Mouse (Mus musculus) intestine, embryonic 16.5 days (tissue): ENCODE measurements around the gene Zfp286. TPM values are rescaled to one million over a fixed set of nuclear protein-coding genes. Genes with fewer than 3 reads are reported as not detected.

Source experiments
- ATAC-seq: fragments of 200-750 bp; cut with Nextera tagmentation; 2 replicates; pipeline ENCODE4 v1.8.0; 2017; ENCODE audit warnings: moderate TSS enrichment, moderate library complexity
- H3K27ac ChIP-seq: fragments of 300-500 bp; sonication (generic); 2 replicates; pipeline ENCODE4 v1.5.1; 2014; ENCODE audit warnings: mild to moderate bottlenecking, low read length
- H3K27me3 ChIP-seq: fragments of 300-500 bp; sonication (generic); replicated peaks from 2 replicates; pipeline ENCODE4 v1.6.1; 2014; ENCODE audit warnings: low read length, control low read depth, mixed read lengths; ENCODE audit not compliant: control insufficient read depth, insufficient read depth
- H3K36me3 ChIP-seq: fragments of 300-500 bp; sonication (generic); 2 replicates; pipeline ENCODE4 v1.6.1; 2014; ENCODE audit warnings: low read length, control low read depth; ENCODE audit not compliant: control insufficient read depth, insufficient read depth
- H3K4me1 ChIP-seq: fragments of 300-500 bp; sonication (generic); 2 replicates; pipeline ENCODE4 v1.6.1; 2014; ENCODE audit warnings: low read length, control low read depth, mixed read lengths; ENCODE audit not compliant: control insufficient read depth, insufficient read depth
- H3K4me2 ChIP-seq: fragments of 300-500 bp; sonication (generic); 2 replicates; pipeline ENCODE4 v1.6.1; 2014; ENCODE audit warnings: low read depth, low read length, control low read depth
- H3K4me3 ChIP-seq: fragments of 300-500 bp; sonication (generic); 2 replicates; pipeline ENCODE4 v1.5.1; 2014; ENCODE audit warnings: mild to moderate bottlenecking, low read length
- H3K9ac ChIP-seq: fragments of 300-500 bp; sonication (generic); 2 replicates; pipeline ENCODE4 v1.6.1; 2014; ENCODE audit warnings: low read depth, low read length
- H3K9me3 ChIP-seq: fragments of 300-500 bp; sonication (generic); 2 replicates; pipeline ENCODE4 v1.6.1; 2016; ENCODE audit warnings: low read length, control low read depth; ENCODE audit not compliant: control insufficient read depth
- WGBS: fragments of 180-500 bp; shearing (Covaris S2); extraction: QIAGEN DNeasy Blood & Tissue Kit; methylation state at CpG from one replicate; pipeline ENCODE4 v1.1.7; 2014; 5-methylcytosine and 5-hydroxymethylcytosine counted together
- polyA plus RNA-seq: library from polyadenylated mRNA; unstranded; fragments of >200 nt; fragmentation: Nextera tagmentation; extraction: Ambion mirVana; gene quantifications from 2 replicates; pipeline ENCODE4 v1.2.1, GENCODE M21; 2015

The Zfp286 gene
- polyA plus RNA-seq, 1 experiment from 2014 or later: 10.5 TPM

GRCm38 (mm10) chr11:62809201-62809600, 19.9 kb upstream of the Zfp286 start:
- H3K4me3 ChIP-seq: no peak overlapping the region
- no peaks in the 10 kb centered on the region for H3K9me3 ChIP-seq
- H3K4me2 ChIP-seq: no peak overlapping the region
- H3K4me1 ChIP-seq: peaks cover 3% of the 10 kb centered on the region; the same call in 1 of the 2 replicates
- 73% methylated on average over 4 of the region's 4 CpGs for WGBS
- H3K27ac ChIP-seq: no peak overlapping the region
- H3K36me3 ChIP-seq: no peaks in the 10 kb centered on the region
- ATAC-seq: no peak
- no peak overlapping the region for H3K9ac ChIP-seq
- no peaks in the 10 kb centered on the region for H3K27me3 ChIP-seq

GRCm38 (mm10) chr11:62807965-62808364, 18.7 kb upstream of the Zfp286 start:
- no peaks in the 10 kb centered on the region for H3K27me3 ChIP-seq
- H3K4me2 ChIP-seq: no peak overlapping the region
- H3K36me3 ChIP-seq: no peaks in the 10 kb centered on the region
- H3K4me1 ChIP-seq: no peaks in the 10 kb centered on the region
- no peak overlapping the region for H3K9ac ChIP-seq
- H3K4me3 ChIP-seq: no peak overlapping the region
- no peak overlapping the region for H3K27ac ChIP-seq
- no peak for ATAC-seq
- H3K9me3 ChIP-seq: no peaks in the 10 kb centered on the region
- 88% methylated on average over 2 of the region's 2 CpGs for WGBS

- WGBS: 39% methylated on average over 13 of the region's 13 CpGs
- no peaks in the 10 kb centered on the region for H3K4me1 ChIP-seq
- H3K9me3 ChIP-seq: no peaks in the 10 kb centered on the region
- H3K4me3 ChIP-seq: no peak overlapping the region
- H3K9ac ChIP-seq: no peak overlapping the region
- no peak overlapping the region for H3K27ac ChIP-seq
- peak; percentile 55; the same call in 1 of the 2 replicates for ATAC-seq
- no peaks in the 10 kb centered on the region for H3K36me3 ChIP-seq
- peak overlapping the region; percentile 28 for H3K4me2 ChIP-seq
- H3K27me3 ChIP-seq: no peaks in the 10 kb centered on the region
Observed at GRCm38 (mm10) chr11:62804119-62804518, 14.9 kb upstream of the Zfp286 start.

DNA sequence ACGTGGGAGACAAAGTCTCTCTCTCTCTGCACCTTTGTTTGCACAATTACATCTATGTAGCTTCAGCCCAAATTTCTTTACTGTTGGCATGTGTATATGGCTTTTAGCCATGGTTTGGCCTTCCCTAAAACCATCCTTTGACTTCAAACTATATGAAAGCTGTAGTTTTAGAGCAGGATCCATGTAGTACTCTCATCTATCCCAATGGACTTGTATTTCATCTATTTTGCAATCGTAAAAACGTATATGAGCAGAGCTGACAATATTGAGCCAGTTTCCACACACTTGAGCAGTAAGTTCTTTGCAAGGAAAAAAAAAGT, 315 bp upstream of the Zfp286 start:
- Histone ChIP-seq H3K4me3 (peak overlapping the region; percentile 60), H3K9me3 (no peaks in the 10 kb centered on the region), H3K4me1 (no peaks in the 10 kb centered on the region), H3K27ac (no peak overlapping the region), H3K36me3 (no peaks in the 10 kb centered on the region), H3K9ac (peak overlapping the region; percentile 73), H3K4me2 (peak overlapping the region; percentile 86), H3K27me3 (no peaks in the 10 kb centered on the region)
- ATAC-seq: no peak
- 55% methylated on average over 3 of the region's 3 CpGs for WGBS

DNA sequence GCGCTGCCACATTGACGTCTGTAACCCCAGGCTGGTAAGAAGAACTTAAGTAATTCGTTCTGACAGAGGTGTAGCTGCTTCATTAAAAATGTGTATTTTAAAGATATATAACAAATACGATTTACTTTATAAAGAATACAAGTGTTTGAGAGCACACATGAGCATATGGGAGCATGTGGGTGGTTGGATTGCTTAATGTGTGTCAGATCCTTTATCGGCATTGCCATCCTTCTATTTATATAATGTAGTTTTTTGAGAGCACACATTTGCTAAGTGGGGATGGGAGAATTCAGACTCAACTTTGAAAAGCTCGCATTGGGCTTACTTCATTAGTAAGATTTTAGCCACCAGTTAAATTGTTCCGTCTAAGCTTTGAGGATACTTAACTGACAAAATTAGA, 12.8 kb downstream of the Zfp286 start:
- Histone ChIP-seq H3K27ac (no peak overlapping the region), H3K36me3 (peaks cover 21% of the 10 kb centered on the region), H3K27me3 (no peaks in the 10 kb centered on the region), H3K4me1 (no peaks in the 10 kb centered on the region), H3K4me2 (no peak overlapping the region), H3K4me3 (no peak overlapping the region), H3K9me3 (peaks cover 22% of the 10 kb centered on the region), H3K9ac (no peak overlapping the region)
- no peak for ATAC-seq
- WGBS: 94% methylated on average over 7 of the region's 7 CpGs

GRCm38 (mm10) chr11:62760755-62761457, 28.4 kb downstream of the Zfp286 start:
- 0 out of 2 replicates have a peak overlapping the region, but pooled peaks have one; percentile 13 for H3K9ac ChIP-seq
- peak overlapping the region; percentile 30 for H3K4me2 ChIP-seq
- ATAC-seq: peak; percentile 87
- H3K27ac ChIP-seq: peak overlapping the region; percentile 89
- 54% methylated on average over 9 of the region's 9 CpGs for WGBS
- H3K27me3 ChIP-seq: no peaks in the 10 kb centered on the region
- no peaks in the 10 kb centered on the region for H3K36me3 ChIP-seq
- peak overlapping the region; percentile 9; the same call in 1 of the 2 replicates for H3K4me3 ChIP-seq
- H3K4me1 ChIP-seq: peaks cover 8% of the 10 kb centered on the region
- no peaks in the 10 kb centered on the region for H3K9me3 ChIP-seq

GRCm38 (mm10) chr11:62758491-62758890, 30.8 kb downstream of the Zfp286 start:
- 92% methylated on average over 11 of the region's 11 CpGs for WGBS
- 0 out of 2 replicates have a peak overlapping the region, but pooled peaks have one; percentile 60 for H3K27ac ChIP-seq

DNA sequence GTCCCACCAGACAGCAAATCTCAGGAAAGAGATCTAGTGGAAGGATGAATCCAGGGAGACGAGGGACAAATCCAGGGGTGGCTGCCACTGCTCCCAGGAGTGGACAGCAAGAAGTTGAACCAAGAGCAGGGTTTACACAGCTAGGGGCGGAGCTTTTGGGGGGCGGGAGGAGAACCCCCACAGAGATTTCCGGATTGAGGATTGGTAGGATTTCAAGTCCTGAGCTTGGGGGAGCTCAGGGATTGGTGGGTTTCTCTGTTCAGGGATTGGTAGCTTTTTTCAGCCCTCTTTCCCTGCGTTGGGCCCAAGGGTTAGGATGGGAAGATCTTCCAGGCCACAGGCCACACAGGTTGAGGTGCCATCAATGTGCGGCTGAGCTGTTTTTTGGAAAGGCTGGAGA, 31.4 kb downstream of the Zfp286 start:
- H3K27ac ChIP-seq: no peak overlapping the region
- peaks cover 8% of the 10 kb centered on the region for H3K4me1 ChIP-seq
- ATAC-seq: no peak
- no peak overlapping the region for H3K4me3 ChIP-seq
- H3K9me3 ChIP-seq: no peaks in the 10 kb centered on the region
- H3K36me3 ChIP-seq: no peaks in the 10 kb centered on the region
- H3K4me2 ChIP-seq: no peak overlapping the region
- WGBS: 78% methylated on average over 6 of the region's 6 CpGs
- H3K9ac ChIP-seq: no peak overlapping the region
- no peaks in the 10 kb centered on the region for H3K27me3 ChIP-seq

More at GRCm38 (mm10) chr11:62758491-62758890, 30.8 kb downstream of the Zfp286 start:
- Histone ChIP-seq H3K27me3 (no peaks in the 10 kb centered on the region), H3K36me3 (no peaks in the 10 kb centered on the region), H3K9me3 (no peaks in the 10 kb centered on the region), H3K4me1 (peaks cover 8% of the 10 kb centered on the region), H3K4me2 (no peak overlapping the region), H3K9ac (no peak overlapping the region), H3K4me3 (no peak overlapping the region)
- ATAC-seq: no peak

- H3K4me3 ChIP-seq: peak overlapping the region; percentile 33
Observed at GRCm38 (mm10) chr11:62757143-62757507, 32.1 kb downstream of the Zfp286 start.

More at GRCm38 (mm10) chr11:62757143-62757507, 32.1 kb downstream of the Zfp286 start:
- peaks cover 7% of the 10 kb centered on the region for H3K4me1 ChIP-seq
- no peaks in the 10 kb centered on the region for H3K36me3 ChIP-seq
- WGBS: 9% methylated on average over 7 of the region's 7 CpGs
- H3K4me2 ChIP-seq: peak overlapping the region; percentile 61
- ATAC-seq: peak; percentile 37
- no peaks in the 10 kb centered on the region for H3K9me3 ChIP-seq
- H3K27ac ChIP-seq: no peak overlapping the region
- H3K9ac ChIP-seq: peak overlapping the region; percentile 52
- no peaks in the 10 kb centered on the region for H3K27me3 ChIP-seq
